In the genomic region with DNA sequence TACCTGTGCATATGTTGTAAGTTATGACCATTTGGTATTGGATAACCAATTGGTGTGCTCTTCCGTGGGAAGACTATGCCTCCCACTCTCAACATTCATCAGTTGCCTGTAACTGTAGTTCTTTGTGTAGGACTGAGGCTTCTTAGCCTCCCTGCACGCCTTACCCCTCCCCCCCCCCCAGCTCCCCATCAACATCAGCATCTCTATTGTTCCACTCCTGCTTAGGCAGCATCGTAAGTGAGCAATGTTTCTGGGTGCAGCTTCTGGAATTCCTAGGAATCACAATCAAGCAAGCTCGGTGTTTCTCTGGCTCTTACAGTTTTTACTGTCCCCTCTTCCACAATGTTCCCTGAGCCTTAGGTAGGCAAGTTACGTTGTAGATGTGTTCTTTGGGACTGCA, we compare ENCODE assay signal across 38 mouse cellular contexts. TPM values are rescaled to one million over a fixed set of nuclear protein-coding genes. Genes with fewer than 3 reads are reported as not detected.
"Had no signal": no experiment of that assay in that cellular context is flagged by ENCODE, and none has a peak within 500 bp of the region (broad histone marks: within the 10 kb centered on the region; RNA-seq: fewer than 3 reads in every experiment).

No protein-coding gene starts in this region.

- H3K27me3 ChIP-seq: hindbrain, embryonic 13.5 days; hindbrain, embryonic 15.5 days; limb, embryonic 15.5 days had no signal

- DNase-seq: gastrocnemius, postnatal 14 days; gastrocnemius, postnatal 36 days; heart, adult 2 months; heart, postnatal 14 days; heart, postnatal 36 days; kidney, adult 18-20 months; kidney, adult 8-10 months; kidney, postnatal 10 days; kidney, postnatal 25 days; kidney, postnatal 4 days; left cerebral cortex, postnatal 4 days had no signal

- H3K9ac ChIP-seq: heart, embryonic 13.5 days; heart, embryonic 15.5 days; hindbrain, embryonic 13.5 days; hindbrain, embryonic 15.5 days; limb, embryonic 13.5 days; limb, embryonic 15.5 days; liver, embryonic 12.5 days; liver, embryonic 14.5 days had no signal

- ATAC-seq: hindbrain, postnatal 0 days; intestine, postnatal 0 days; liver, embryonic 12.5 days had no signal

- H3K9me3 ChIP-seq: heart, embryonic 13.5 days; heart, embryonic 15.5 days; hindbrain, embryonic 13.5 days; hindbrain, embryonic 15.5 days; limb, embryonic 13.5 days; limb, embryonic 15.5 days; liver, embryonic 12.5 days had no signal

- H3K4me1 ChIP-seq: hindbrain, embryonic 13.5 days; hindbrain, embryonic 15.5 days; limb, embryonic 13.5 days; liver, embryonic 12.5 days had no signal

- H3K4me3 ChIP-seq: heart, adult 2 months; heart, embryonic 13.5 days; heart, embryonic 15.5 days; hindbrain, embryonic 13.5 days; hindbrain, embryonic 15.5 days; layer of hippocampus, adult 2 months; left cerebral cortex, adult 2 months; limb, embryonic 13.5 days; limb, embryonic 15.5 days; liver, embryonic 12.5 days had no signal

- H3K36me3 ChIP-seq: heart, embryonic 13.5 days; heart, embryonic 15.5 days; hindbrain, embryonic 13.5 days; hindbrain, embryonic 15.5 days; limb, embryonic 13.5 days; limb, embryonic 15.5 days; liver, embryonic 12.5 days had no signal

- H3K4me2 ChIP-seq: heart, embryonic 11.5 days; heart, embryonic 13.5 days; heart, embryonic 15.5 days; hindbrain, embryonic 13.5 days; hindbrain, embryonic 15.5 days; limb, embryonic 13.5 days; limb, embryonic 15.5 days; liver, embryonic 12.5 days had no signal

- H3K27ac ChIP-seq: heart, adult 2 months; heart, embryonic 13.5 days; heart, embryonic 15.5 days; hindbrain, embryonic 13.5 days; hindbrain, embryonic 15.5 days; hindbrain, postnatal 0 days; layer of hippocampus, adult 2 months; left cerebral cortex, adult 2 months; limb, embryonic 13.5 days; limb, embryonic 15.5 days; liver, embryonic 12.5 days; liver, embryonic 14.5 days had no signal

RNA-seq across cellular contexts. Expression of gene Krt42, which starts 5.8 kb away (rescaled TPM):
- total RNA-seq: gastrocnemius, adult 8-10 months; gastrocnemius, postnatal 14 days; gastrocnemius, postnatal 36 days; heart, adult 2 months; heart, postnatal 14 days; heart, postnatal 36 days; hematopoietic stem cell, adult 5-6 weeks; hindbrain, postnatal 0 days; layer of hippocampus, adult 2 months; layer of hippocampus, postnatal 10 days; layer of hippocampus, postnatal 25 days; left cerebral cortex, adult 2 months; left cerebral cortex, postnatal 25 days; left cerebral cortex, postnatal 4 days; liver, adult 2 months had no signal
- polyA plus RNA-seq: gonadal fat pad, adult 2 months; heart, adult 2 months; heart, embryonic 13.5 days; heart, embryonic 15.5 days; heart, postnatal 0 days; hindbrain, embryonic 11.5 days; hindbrain, embryonic 13.5 days; hindbrain, embryonic 15.5 days; hindbrain, postnatal 0 days; intestine, embryonic 14.5 days; kidney, embryonic 14.5 days; kidney, embryonic 16.5 days; limb, embryonic 13.5 days; liver, adult 2 months; liver, embryonic 12.5 days; liver, embryonic 14.5 days; liver, embryonic 16.5 days had no signal

RNA-seq across cellular contexts. Expression of gene Krt17, which starts 14.6 kb away (rescaled TPM):
- total RNA-seq: gastrocnemius, adult 8-10 months; gastrocnemius, postnatal 14 days; heart, adult 2 months; heart, postnatal 36 days; hematopoietic stem cell, adult 5-6 weeks; layer of hippocampus, adult 2 months; layer of hippocampus, postnatal 10 days; layer of hippocampus, postnatal 25 days; left cerebral cortex, adult 2 months; left cerebral cortex, postnatal 4 days; liver, adult 2 months had no signal
- polyA plus RNA-seq: liver, adult 2 months had no signal

RNA-seq across cellular contexts. Expression of gene Krt16, which starts 26.8 kb away (rescaled TPM):
- total RNA-seq: gastrocnemius, adult 8-10 months; gastrocnemius, postnatal 14 days; gastrocnemius, postnatal 36 days; heart, adult 2 months; heart, postnatal 14 days; heart, postnatal 36 days; hematopoietic stem cell, adult 5-6 weeks; hindbrain, postnatal 0 days; layer of hippocampus, adult 2 months; layer of hippocampus, postnatal 10 days; layer of hippocampus, postnatal 25 days; left cerebral cortex, adult 2 months; left cerebral cortex, postnatal 25 days; left cerebral cortex, postnatal 4 days; liver, adult 2 months had no signal
- polyA plus RNA-seq: gonadal fat pad, adult 2 months; heart, adult 2 months; heart, embryonic 11.5 days; heart, embryonic 13.5 days; heart, embryonic 15.5 days; heart, postnatal 0 days; hindbrain, embryonic 11.5 days; hindbrain, embryonic 13.5 days; hindbrain, embryonic 15.5 days; hindbrain, postnatal 0 days; intestine, embryonic 14.5 days; intestine, postnatal 0 days; kidney, embryonic 14.5 days; kidney, embryonic 16.5 days; limb, embryonic 11.5 days; liver, adult 2 months; liver, embryonic 12.5 days; liver, embryonic 14.5 days; liver, embryonic 16.5 days had no signal

RNA-seq across cellular contexts. Expression of gene Gast, which starts 58.7 kb away (rescaled TPM):
- total RNA-seq: gastrocnemius, adult 8-10 months; gastrocnemius, postnatal 14 days; gastrocnemius, postnatal 36 days; heart, adult 2 months; heart, postnatal 14 days; heart, postnatal 36 days; hematopoietic stem cell, adult 5-6 weeks; hindbrain, postnatal 0 days; layer of hippocampus, adult 2 months; layer of hippocampus, postnatal 10 days; layer of hippocampus, postnatal 25 days; left cerebral cortex, adult 2 months; left cerebral cortex, postnatal 25 days; left cerebral cortex, postnatal 4 days; liver, adult 2 months had no signal
- polyA plus RNA-seq: gonadal fat pad, adult 2 months; heart, adult 2 months; heart, embryonic 11.5 days; heart, embryonic 13.5 days; heart, embryonic 15.5 days; heart, postnatal 0 days; hindbrain, embryonic 11.5 days; kidney, embryonic 14.5 days; kidney, embryonic 16.5 days; limb, embryonic 11.5 days; limb, embryonic 13.5 days; liver, adult 2 months; liver, embryonic 12.5 days; liver, embryonic 14.5 days; liver, embryonic 16.5 days had no signal
